Mouse (Mus musculus) E14TG2a.4 (cell line): Measurements from ENCODE around the gene Ypel4.

ENCODE experiments used
- H3K27me3 ChIP-seq: 2 replicates; pipeline ENCODE4 v1.6.1; 2014; ENCODE audit warnings: low read length, control low read depth; ENCODE audit not compliant: insufficient read depth
- H3K36me3 ChIP-seq: 2 replicates; pipeline ENCODE4 v1.6.1; 2014; ENCODE audit warnings: low read length, control low read depth; ENCODE audit not compliant: insufficient read depth
- H3K4me1 ChIP-seq: replicated peaks from 2 replicates; pipeline ENCODE4 v1.6.1; 2014; ENCODE audit warnings: low read depth, low read length, control low read depth
- H3K4me3 ChIP-seq: replicated peaks from 2 replicates; pipeline ENCODE4 v1.5.1; 2014; ENCODE audit warnings: mild to moderate bottlenecking, low read length
- H3K9me3 ChIP-seq: 2 replicates; pipeline ENCODE4 v1.6.1; 2014; ENCODE audit warnings: low read length, control low read depth
- CTCF ChIP-seq: conservative IDR thresholded peaks from 2 replicates; pipeline ENCODE4 v1.5.1; 2014; ENCODE audit warnings: low read length
- NANOG ChIP-seq: IDR thresholded peaks from 2 replicates; pipeline ENCODE4 v1.6.1; 2014; ENCODE audit warnings: borderline replicate concordance, low read length, mixed read lengths
- POU5F1 ChIP-seq: IDR thresholded peaks from 2 replicates; pipeline ENCODE4 v1.6.1; 2014; ENCODE audit warnings: low read length, borderline replicate concordance

Ypel4 gene

GRCm38 (mm10) chr2:84735346-84735920 is 1.6 kb downstream of the Ypel4 start:
- Histone ChIP-seq H3K27me3 (peaks cover 51% of the 10 kb centered on the region), H3K9me3 (no peaks in the 10 kb centered on the region), H3K36me3 (peaks cover 14% of the 10 kb centered on the region), H3K4me1 (peaks cover 73% of the 10 kb centered on the region), H3K4me3 (no peak overlapping the region)
- no peak for TF ChIP-seq POU5F1
- TF ChIP-seq CTCF, result no peak
- no peak for TF ChIP-seq NANOG

DNA sequence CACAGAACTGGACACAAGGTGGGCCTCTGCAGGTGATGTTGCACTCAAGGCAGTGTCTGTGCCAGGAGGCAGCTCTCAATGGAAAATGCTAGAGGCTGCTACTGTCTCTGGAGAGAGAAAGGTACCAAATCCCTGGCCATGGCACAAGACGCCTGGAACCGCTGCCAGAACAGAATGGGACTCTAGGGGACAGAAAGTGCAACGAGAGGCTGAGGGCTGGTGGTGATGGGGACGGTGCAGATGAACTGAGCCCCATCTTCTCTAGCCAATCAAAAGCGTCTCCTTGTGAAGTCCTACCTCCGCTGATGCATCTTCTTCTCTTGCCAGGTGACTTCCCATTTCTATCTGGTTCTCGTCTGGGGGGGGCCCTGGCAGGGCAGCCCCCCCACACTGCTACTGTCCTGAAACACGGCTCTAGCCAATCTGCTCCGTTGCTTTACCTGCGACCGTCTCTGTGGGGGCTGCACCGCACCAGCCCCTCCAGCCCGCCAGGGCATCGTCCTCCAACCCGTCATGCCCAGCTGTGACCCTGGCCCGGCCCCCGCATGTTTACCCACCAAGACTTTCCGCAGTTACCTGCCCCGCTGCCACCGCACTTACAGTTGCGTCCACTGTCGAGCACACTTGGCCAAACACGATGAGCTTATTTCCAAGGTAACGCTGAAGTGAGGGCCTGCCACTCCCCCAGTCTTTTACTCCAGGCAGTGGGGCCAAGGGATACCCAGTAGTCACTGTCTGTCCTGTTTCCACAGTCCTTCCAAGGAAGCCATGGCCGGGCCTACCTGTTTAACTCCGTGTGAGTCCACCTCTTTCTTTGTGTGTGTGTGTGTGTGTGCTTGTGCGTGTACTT is 2.7 kb downstream of the Ypel4 start:
- Histone ChIP-seq H3K27me3 (peaks cover 41% of the 10 kb centered on the region), H3K4me1 (peaks cover 84% of the 10 kb centered on the region), H3K36me3 (peaks cover 25% of the 10 kb centered on the region), H3K4me3 (peak overlapping the region; percentile 69), H3K9me3 (no peaks in the 10 kb centered on the region)
- TF ChIP-seq POU5F1 (no peak), NANOG (no peak), CTCF (no peak)

DNA sequence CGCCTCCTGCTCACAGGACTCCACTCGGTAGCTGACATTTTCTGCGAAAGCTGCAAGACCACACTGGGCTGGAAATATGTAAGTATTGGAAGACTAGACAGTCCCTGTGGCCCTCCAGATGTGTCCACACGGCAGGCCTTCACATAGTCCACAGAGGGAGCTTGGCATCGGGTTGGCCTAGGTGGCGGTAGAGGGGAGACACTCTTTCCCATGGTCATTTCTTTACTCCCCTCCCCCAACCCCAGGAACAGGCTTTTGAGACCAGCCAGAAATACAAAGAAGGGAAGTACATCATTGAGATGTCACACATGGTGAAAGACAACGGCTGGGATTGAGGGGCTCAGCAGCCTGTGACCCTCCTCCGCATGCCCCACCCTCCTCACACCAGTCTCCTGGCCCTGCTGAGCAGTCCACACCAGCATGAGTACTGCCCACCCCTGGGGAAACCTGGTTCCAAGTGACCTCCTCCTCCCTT is 3.6 kb downstream of the Ypel4 start:
- Histone ChIP-seq H3K36me3 (peaks cover 33% of the 10 kb centered on the region), H3K27me3 (peaks cover 37% of the 10 kb centered on the region), H3K9me3 (no peaks in the 10 kb centered on the region), H3K4me3 (peak overlapping the region; percentile 100; the same call in 1 of the 2 replicates), H3K4me1 (peaks cover 90% of the 10 kb centered on the region)
- TF ChIP-seq NANOG (no peak), POU5F1 (no peak), CTCF (no peak)

- Histone ChIP-seq H3K9me3 (no peaks in the 10 kb centered on the region), H3K4me1 (peaks cover 87% of the 10 kb centered on the region), H3K27me3 (peaks cover 30% of the 10 kb centered on the region), H3K4me3 (peak overlapping the region; percentile 100), H3K36me3 (peaks cover 33% of the 10 kb centered on the region)
- TF ChIP-seq POU5F1, result no peak
- peak; percentile 50 for TF ChIP-seq CTCF
Observed at GRCm38 (mm10) chr2:84738271-84738911, 4.5 kb downstream of the Ypel4 start.

- Histone ChIP-seq H3K9me3 (no peaks in the 10 kb centered on the region), H3K4me1 (peaks cover 80% of the 10 kb centered on the region)
- TF ChIP-seq CTCF, result 0 out of 2 replicates have a peak, but pooled peaks have one; percentile 11
- no peak for TF ChIP-seq POU5F1
Observed at GRCm38 (mm10) chr2:84740608-84741333, 6.9 kb downstream of the Ypel4 start.

GRCm38 (mm10) chr2:84741841-84742450 is 8.1 kb downstream of the Ypel4 start:
- Histone ChIP-seq H3K4me1 (peaks cover 80% of the 10 kb centered on the region), H3K4me3 (peak overlapping the region; percentile 100), H3K36me3 (peaks cover 33% of the 10 kb centered on the region), H3K9me3 (no peaks in the 10 kb centered on the region), H3K27me3 (peaks cover 6% of the 10 kb centered on the region; the same call in 1 of the 2 replicates)
- no peak for TF ChIP-seq CTCF
- no peak for TF ChIP-seq POU5F1
- no peak for TF ChIP-seq NANOG

More at GRCm38 (mm10) chr2:84740608-84741333, 6.9 kb downstream of the Ypel4 start:
- H3K27me3 ChIP-seq, result peaks cover 6% of the 10 kb centered on the region
- H3K36me3 ChIP-seq, result peaks cover 33% of the 10 kb centered on the region
- peak overlapping the region; percentile 100 for H3K4me3 ChIP-seq

- peaks cover 78% of the 10 kb centered on the region for H3K4me1 ChIP-seq
- H3K4me3 ChIP-seq, result peak overlapping the region; percentile 100
- TF ChIP-seq CTCF, result no peak
- TF ChIP-seq POU5F1, result no peak
- TF ChIP-seq NANOG, result no peak
- peaks cover 33% of the 10 kb centered on the region for H3K36me3 ChIP-seq
- H3K27me3 ChIP-seq, result peaks cover 11% of the 10 kb centered on the region; the same call in 1 of the 2 replicates
- H3K9me3 ChIP-seq, result no peaks in the 10 kb centered on the region
Observed at GRCm38 (mm10) chr2:84742451-84743283, 8.8 kb downstream of the Ypel4 start.
